Mouse (Mus musculus) C2C12 (cell line): ENCODE data around the gene Asic2.

Experiments
- CTCF ChIP-seq: IDR thresholded peaks from one replicate; pipeline ENCODE4 v1.5.1; 2011; ENCODE audit not compliant: control insufficient read depth, insufficient read depth, insufficient read length
- MAX ChIP-seq: IDR thresholded peaks from one replicate; pipeline ENCODE4 v1.6.1; 2011; ENCODE audit warnings: mild to moderate bottlenecking, control low read depth

DNA sequence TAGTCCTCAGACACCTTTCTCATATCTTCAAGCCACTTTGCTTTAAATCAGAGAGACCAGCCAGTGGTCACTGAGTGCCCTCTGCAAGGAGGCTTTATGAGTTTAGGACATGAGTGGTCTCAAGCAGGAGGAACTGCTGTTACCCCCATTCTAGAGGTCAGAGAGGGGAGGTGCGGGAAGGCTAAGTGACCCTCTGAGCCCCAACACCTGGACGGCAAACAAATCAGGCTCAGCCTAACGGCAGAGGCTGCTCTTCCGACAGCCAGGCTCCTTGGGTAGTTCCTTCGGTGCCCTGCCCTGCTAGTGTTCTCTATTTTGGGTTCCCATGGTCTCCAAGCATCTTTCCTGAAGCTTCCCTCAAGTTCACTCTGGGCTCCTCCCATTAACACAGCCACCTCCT, 357.8 kb downstream of the Asic2 start:
- TF ChIP-seq CTCF = no peak
- no peak for TF ChIP-seq MAX
